Mouse (Mus musculus) thymus, postnatal 0 days (tissue): Measurements from ENCODE around the gene Col25a1. TPM values are rescaled to one million over a fixed set of nuclear protein-coding genes. Genes with fewer than 3 reads are reported as not detected.

Experiments used
- DNase-seq: peaks from one replicate; pipeline ENCODE4 v3.0.0-alpha.2; 2015; ENCODE audit warnings: low spot score
- polyA plus RNA-seq: library from polyadenylated mRNA; unstranded; fragments of >200 nt; fragmentation: Nextera tagmentation; extraction: Ambion mirVana; gene quantifications from 2 replicates; pipeline ENCODE4 v1.2.1, GENCODE M21; 2015

Col25a1 gene
- polyA plus RNA-seq, 1 experiment from 2014 or later: 0.31 TPM

- no peak for DNase-seq
Measured at GRCm38 (mm10) chr3:130160902-130161301, 29.6 kb downstream of the Col25a1 start.

- DNase-seq: no peak
Measured at GRCm38 (mm10) chr3:130161323-130161917, 30.1 kb downstream of the Col25a1 start.

GRCm38 (mm10) chr3:130166875-130167274 is 35.6 kb downstream of the Col25a1 start:
- DNase-seq: no peak

DNA sequence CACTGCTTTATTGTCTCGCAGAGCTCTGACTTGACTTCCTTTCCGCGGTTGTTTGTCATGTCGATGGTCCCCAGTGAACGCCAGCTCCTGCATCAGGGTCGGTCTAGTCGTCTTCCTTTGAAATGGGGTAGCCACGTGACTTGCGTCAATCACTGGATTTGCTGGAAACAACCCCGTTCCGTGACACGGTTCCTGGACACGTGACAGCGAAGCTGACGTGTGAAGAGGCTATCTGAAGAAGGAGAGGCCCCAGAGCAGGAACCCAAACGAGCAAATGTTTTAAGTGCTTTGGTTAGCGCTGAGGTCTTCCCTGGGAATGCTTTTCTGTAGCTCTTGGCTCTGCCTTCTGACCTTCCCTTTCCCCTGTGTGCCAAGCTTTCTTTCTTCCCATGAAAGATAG is 41.5 kb downstream of the Col25a1 start:
- no peak for DNase-seq

GRCm38 (mm10) chr3:130180181-130180940 is 49.1 kb downstream of the Col25a1 start:
- peak; percentile 63 for DNase-seq

GRCm38 (mm10) chr3:130180964-130181590 is 49.8 kb downstream of the Col25a1 start:
- no peak for DNase-seq

DNA sequence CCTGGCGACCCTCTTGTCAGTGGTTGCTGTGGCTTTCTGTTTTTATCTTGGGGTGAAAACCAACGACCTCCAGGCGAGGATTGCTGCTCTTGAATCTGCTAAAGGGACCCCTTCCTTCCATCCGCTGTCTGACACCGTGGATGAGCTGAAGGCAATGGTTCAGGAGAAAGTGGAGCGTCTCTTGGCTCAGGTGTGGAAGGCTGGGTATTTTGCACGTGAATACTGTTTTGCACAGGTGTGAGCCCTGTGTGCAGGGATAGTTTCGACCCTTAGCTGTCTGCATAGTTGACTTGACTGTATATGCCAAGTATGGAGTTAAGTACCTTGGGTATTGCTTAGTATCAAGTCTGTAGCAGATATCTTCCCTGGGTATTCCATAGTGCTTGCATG is 50.3 kb downstream of the Col25a1 start:
- no peak for DNase-seq

DNA sequence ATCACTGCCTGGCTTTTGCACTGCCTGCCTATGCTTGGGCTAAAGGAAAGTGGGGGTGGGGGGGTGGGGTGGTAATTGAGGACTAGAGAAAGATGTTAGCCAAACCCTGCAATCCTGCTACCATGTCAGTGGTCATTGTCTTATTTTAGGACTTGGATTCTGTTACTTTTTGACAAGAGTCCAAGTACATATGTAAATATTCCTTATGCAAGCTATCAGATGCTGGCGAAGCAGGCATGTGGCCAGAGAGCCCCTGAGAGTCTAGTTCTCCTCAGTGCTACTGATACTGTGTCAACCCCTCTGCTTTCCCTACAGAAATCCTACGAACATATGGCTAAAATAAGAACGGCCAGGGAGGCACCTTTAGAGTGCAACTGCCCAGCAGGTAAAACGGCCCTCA is 51.1 kb downstream of the Col25a1 start:
- DNase-seq: no peak

- no peak for DNase-seq
Measured at GRCm38 (mm10) chr3:130185111-130185510, 53.8 kb downstream of the Col25a1 start.

DNA sequence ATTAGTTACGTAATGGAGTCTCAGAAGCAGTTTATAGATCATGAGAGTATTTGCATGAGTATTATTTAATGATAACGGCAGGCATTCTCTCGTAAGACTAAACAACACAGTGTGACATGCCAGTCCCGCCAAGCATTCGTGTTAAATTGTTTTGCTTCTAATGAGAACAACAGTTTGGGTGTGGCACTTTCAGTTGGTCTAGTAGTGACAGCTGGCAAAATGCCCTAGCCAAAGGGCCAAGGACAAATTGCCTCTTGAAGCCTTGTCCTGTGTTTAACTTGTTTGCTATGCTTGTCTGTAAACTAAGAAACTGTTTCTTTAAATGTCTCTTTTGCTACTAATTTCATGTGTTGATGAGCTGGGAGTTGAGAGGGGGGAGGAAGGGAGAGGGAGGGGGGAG is 56.3 kb downstream of the Col25a1 start:
- no peak for DNase-seq

- no peak for DNase-seq
Measured at GRCm38 (mm10) chr3:130193450-130193849, 62.1 kb downstream of the Col25a1 start.

DNA sequence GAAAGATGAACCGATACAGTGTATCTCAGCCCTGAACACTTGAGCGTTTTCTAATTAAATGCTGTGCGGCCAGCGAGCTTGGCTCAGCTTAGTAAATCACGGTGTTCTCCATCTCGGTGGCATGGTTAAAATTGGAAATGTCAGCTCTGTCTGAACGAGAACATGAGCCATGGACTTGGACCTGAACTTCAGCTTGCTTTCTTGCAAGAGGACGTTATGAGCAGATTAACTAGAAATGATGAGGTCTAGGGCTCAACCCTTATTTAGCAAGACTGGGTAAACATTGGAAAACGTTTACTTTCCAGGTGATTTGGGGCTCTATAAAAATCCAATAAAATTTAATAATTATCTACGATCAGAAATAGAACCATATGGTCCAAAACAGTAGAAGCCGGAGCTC is 83.3 kb downstream of the Col25a1 start:
- DNase-seq: no peak

DNA sequence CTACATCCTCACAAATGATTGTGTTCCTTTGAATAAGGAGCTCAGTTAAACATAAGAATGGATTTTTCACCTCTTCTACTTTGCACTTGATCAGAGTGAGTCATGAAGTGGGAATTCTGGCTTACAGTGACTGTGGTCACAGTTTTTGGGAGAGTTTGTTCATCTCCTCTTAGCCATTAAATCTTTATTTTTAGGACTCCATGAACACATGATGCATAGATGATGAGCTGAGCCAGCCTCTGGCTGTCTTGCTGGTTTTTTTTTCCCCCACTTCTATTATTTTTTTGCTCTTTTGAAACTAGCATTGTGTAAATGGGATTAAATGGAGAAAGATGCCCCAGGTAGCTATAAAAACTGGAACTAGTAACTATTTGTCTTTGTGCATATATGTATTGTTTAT is 84.8 kb downstream of the Col25a1 start:
- no peak for DNase-seq

DNA sequence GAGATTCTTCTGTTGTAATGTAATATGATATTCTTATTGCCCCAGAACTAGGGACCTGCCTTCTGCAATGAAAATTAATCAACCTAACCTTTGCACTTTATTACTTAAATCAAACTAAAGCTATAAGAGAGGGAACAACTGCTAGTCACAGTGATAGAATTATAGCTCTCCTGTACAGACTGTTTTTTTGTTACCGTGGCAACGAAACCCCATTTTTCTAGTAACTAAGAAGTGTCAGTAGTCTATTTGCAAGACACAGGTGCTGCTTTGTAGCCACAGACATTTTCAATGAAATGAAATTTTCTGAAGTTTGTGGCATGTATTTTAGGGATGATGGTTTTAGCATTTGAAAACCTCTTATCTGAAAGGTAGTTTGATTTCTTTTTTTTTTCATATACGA is 85.3 kb downstream of the Col25a1 start:
- peak; percentile 15 for DNase-seq

DNA sequence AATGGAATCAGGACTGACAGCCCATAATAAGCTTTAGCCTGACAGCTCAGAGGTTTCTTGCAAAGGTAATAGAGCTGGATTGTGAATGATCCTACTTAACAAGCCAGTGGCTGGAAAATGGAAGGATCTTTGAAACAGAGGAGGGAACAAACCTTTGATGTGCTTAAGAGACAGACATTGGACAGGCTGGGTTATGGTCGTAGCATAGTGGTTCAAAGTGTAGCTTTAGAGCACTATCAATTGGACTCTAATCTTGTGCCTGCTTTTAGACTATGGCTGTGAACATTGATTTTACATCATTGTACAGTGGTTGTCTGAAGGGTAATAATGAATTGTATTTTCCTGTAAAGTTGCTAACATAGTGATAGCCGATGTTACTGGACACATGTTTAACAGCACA is 86.4 kb downstream of the Col25a1 start:
- DNase-seq: no peak

GRCm38 (mm10) chr3:130218232-130218728 is 87.0 kb downstream of the Col25a1 start:
- DNase-seq: peak; percentile 25

GRCm38 (mm10) chr3:130220811-130221210 is 89.5 kb downstream of the Col25a1 start:
- DNase-seq: no peak

DNA sequence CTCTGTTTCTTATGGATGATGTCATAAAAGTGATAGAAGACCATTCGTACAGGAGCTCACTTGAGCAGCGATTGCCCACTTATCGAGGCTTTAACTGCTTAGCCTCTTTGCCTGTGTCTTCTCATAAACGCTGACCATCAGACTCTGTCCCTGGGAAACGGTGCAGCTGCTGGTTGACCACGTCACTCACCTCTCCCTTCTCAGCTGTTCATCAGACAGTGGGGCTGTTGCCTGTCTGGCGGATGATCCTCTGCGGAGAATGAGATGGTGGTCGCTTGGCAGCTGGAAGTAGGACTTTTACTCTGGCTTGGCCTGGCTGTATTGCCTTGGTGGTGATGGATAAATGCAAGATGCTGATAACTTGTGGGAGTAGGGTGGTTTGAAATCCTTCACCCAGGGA is 96.9 kb downstream of the Col25a1 start:
- DNase-seq: no peak

DNA sequence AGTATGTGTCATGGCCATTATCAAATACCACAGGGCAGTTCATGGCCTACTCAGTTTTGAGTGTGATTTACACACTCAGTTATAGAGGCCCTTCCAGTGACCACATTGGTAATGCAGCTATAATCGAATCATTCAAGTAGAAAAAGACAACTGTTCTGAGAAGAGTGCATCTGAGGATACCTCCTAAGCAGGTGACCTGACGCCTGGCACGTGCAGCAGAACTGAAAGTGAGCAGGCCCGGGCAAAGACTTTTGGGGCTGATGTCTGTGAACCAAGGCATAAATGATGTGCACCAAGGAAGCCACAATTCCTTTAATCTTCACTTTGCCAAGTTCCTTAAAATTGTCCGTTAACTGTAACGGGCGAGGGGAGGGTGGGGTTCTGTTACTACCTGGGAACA is 101.6 kb downstream of the Col25a1 start:
- DNase-seq: no peak

DNA sequence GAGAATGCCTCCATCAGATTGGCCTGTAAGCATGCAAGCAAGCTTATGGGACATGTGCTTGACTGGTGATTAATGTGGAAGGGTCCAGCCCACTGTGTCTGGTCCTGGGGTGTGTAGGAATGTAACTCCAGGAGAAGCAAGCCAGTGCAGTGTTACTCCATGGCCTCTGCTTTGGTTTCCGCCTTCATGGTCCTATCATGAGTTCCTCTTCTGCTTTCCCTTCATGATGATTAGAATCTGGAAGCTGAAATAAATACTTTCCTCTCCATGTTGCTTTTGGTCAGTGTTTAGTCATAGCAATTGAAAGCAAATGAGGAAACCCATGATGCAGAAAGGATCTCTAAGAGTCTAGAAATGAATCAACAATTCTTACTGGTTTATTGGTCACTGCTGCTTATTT is 103.9 kb downstream of the Col25a1 start:
- no peak for DNase-seq

DNA sequence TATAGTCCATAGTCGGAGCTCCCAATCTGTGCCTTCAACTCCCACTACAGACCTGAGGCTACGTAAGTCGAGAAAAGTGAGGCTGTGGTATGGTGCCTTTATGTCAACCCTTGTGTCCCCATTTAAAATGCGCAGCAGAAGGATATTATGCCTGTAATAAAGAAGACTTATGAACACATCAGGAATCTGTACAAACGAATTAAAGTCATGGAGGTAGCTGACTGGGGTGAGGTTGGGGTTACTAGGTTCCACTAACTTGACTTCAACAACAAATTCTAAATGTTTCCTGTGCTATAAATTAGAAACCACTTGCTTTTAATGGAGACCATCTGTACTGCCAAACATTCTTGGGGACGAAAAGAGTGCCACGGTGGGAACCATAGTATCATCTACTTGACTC is 104.8 kb downstream of the Col25a1 start:
- DNase-seq: no peak

GRCm38 (mm10) chr3:130237852-130238251 is 106.6 kb downstream of the Col25a1 start:
- DNase-seq: no peak

GRCm38 (mm10) chr3:130241924-130242323 is 110.6 kb downstream of the Col25a1 start:
- no peak for DNase-seq
